Mouse (Mus musculus) cerebellum, postnatal 14 days (tissue): ENCODE results near the gene Rinl.
A peak's percentile ranks its signal among the peaks of the same experiment; 100 is the strongest.

Source experiments
- DNase-seq, 2 experiments: peaks; one replicate each; pipeline ENCODE4 v3.0.0; 2021; ENCODE audit warnings: mixed read lengths in 2 of 2

Rinl gene

DNA sequence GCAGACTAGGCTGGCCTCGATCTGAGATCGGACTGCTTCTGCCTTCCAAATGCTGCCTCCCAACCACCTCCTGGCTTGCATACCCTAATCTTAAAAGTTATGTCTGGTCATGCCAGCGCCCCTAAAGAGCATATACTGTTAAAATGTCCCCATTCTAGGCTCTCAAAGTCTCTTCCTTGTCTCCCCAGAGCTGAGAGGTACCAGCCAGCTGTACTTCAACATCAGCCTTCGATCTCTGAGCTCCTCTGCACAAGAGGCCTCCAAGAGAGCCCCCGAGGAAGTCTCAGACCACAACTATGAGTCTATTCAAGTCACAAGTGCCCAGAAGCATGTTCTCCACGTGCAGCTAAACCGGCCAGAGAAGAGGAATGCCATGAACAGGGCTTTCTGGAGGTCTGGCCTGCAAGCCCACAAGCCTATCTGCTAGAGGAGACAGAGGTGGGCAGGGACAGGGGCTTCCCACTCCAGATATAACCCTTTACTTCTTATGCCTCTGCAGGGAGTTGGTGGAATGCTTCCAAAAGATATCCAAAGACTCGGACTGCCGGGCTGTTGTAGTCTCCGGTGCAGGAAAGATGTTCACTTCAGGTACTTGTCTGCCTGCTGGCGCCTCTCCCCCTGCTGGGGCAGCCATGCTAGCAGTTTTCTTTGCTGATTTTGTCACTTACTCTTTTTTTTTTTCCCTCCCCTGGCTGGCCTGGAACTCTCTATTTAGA lies 37.1 kb downstream of the Rinl start:
- peak in 1 of 2 experiments; percentile 31 for DNase-seq

DNA sequence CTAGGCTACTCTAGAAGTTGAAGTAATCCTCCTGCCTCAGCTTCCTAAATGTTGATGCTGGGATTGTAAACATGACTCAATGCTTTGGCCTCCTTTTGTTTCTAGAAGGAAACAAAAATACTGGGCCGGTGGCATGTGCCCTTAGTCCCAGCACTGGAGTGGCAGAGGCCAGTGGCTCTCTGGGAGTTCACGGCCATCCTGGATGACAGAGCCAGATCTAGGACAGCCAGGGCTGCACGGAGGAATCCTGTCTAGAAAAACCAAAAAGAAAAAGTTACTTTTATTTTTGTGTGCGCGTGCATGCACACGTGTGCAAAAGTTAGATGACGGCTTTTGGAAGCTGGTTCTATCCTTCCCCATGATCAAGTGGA lies 37.6 kb downstream of the Rinl start:
- no peak for DNase-seq

DNA sequence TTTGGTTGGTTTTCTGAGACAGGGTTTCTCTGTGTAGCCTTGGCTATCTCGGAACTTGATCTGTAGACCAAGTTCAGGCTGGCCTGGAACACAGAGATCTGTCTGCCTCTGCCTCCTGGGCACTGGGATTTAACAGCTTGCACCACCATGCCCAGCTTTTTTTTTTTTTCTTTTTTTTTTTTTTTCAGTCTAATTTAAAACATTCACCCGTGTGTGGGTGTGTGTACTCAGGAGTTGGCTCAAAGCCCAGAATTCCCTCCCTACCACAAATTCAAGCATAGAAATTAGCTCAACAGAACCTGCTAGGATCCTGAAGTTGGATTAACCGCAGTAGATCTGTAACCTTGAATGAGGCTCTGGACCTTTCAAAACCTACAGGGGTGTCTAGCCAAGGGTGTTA lies 38.6 kb downstream of the Rinl start:
- DNase-seq, result peak; percentile 49 to 57

DNA sequence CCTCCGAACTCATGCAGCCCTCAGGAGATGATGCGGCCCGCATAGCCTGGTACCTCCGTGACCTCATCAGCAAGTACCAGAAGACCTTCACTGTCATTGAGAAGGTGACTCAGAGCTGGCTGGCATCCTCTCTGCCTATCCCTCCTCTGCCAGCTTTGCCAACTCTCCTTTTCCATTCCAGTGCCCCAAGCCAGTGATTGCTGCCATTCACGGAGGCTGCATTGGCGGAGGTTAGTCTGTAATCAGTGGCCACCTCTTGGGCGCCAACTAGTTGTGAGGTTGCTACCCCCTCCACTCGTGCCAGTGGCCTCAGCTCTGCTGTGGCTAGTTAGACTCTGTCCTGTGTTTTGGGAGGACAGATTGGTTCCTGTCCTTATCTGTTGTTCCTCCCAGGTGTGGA lies 41.1 kb downstream of the Rinl start:
- no peak for DNase-seq

DNA sequence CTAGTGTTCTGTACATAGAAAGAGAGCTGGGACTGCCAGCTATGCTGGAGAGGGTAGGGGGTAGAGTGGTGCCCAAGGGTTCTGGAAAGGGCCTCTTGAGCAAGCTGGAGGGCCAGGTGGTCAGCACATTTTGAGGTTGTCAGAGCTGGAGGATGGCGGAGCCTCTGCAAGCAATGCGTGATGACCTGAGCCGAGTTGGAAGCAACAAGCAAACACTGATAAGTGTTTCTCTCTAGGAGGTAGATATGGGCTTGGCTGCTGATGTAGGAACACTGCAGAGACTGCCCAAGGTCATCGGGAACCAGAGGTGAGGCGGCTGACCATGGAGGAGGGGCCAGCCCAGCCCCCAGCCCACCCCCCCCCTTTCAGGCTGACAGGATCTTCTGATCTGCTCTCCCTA lies 42.2 kb downstream of the Rinl start:
- no peak for DNase-seq

DNA sequence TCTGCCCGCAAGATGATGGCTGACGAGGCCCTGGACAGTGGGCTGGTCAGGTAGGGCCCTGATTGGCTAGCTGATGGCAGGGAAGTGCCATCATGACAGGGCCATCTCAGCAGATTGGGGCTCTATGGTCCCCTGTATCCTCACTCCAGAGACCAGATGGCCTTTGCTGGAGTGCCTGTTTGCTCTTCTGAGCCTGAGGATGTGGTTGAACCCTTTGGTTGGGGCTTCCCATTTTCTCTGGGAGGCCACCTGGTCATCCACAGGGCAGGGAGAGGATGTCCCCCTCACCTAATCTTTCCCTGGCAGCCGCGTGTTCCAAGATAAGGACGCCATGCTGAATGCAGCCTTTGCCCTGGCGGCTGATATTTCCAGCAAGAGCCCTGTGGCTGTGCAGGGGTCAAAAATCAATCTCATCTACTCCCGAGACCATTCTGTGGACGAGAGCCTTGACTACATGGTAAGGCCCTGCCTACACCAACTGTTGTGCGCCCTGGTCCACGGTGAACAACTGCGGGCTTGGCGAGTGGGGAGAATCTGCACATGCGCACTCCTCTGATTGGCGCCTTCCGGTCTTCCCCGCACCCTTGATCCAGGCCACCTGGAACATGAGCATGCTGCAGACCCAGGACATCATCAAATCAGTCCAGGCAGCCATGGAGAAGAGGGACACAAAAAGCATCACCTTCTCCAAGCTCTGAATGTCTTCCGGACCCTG lies 42.8 kb downstream of the Rinl start:
- no peak for DNase-seq

DNA sequence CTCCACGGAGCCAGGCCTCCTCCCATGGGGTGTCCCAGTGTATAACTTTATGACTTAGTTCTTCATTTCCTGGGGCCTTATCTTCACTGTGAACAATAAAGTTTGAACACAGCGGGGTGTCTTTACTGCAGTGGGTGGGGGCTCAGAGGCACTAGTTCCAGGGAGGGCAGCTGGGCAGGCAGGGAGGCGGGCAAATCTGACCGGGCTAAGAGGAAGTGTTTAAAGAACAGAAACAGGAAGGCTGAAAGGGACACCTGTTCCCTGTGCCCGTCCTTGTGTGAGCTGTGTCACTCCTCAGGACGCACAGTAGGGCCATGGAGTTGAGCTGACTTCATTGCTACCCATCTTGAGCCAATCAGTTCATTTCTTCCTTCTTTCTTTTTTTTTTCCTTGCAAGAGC lies 43.4 kb downstream of the Rinl start:
- no peak for DNase-seq

DNA sequence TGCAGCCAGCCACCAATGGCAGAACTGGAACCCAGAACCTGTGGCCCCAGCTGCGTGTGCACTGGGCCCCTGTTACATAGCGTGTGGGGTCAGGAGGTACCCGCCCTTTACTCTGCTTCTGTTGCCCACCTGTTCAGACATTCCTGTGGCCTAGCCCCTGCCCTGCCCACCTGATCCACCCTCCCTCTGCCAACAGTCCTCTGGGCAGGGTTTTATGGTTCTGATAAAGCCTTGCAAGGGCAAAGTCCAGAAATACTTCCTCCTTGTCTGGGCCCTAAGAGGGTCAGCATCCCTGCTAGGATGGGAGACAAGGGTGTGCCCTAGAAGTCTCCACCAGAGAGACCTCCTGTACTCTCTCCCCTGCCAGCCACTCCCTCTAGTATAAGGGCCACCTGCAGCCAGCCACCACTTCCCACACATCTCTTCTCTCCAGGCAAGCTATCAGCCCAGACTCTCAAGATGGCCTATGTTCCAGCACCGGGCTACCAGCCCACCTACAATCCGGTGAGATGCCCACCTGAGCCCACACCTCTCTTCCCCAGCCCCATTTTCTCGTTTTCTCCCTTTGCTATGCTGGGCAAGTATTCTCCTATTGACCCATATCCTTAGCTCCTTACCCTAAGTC lies 45.1 kb downstream of the Rinl start, which contains the start of gene Lgals4:
Lgals4 (plus strand) TSS at position 132 of the 625 bp plus-strand sequence.
- no peak for DNase-seq

DNA sequence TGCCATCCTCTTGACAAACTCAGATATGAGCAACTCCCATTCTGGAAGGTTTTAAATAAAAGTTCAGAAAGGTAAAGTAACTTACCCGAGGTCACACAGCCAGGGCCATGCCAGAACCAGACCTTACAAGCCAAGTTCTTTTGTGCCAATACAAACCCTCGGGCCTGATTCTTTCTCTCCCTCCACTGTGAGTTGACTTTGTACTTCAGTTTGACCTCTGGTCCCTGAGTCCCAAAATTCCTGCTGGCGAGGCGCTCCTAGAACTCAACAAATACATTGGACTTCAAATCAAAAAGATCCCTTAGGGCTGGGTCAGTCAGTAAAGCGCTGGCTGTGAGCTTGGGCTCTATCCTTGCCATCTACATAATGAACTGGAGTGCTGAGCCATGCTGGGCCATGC lies 48.2 kb downstream of the Rinl start:
- no peak for DNase-seq

DNA sequence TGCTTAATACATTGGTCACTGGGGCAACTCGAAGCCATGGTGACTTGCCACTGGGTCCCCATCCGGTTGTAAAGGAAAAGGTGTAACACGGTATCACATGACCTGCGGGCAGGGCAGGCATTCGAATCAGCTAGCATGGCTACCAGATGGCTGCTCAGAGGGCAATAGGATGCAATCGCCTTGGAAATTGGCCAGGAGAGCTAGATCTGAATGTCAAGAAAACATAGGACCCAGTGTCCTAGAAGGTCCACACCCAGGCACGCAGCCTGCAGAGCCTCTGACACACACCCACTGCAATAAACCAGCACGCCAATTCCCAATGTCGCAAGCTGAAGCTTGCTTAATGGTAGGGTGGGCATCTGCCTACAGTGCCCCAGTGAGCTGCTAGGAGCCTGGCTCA lies 49.6 kb downstream of the Rinl start:
- DNase-seq, result peak; percentile 48 to 67

DNA sequence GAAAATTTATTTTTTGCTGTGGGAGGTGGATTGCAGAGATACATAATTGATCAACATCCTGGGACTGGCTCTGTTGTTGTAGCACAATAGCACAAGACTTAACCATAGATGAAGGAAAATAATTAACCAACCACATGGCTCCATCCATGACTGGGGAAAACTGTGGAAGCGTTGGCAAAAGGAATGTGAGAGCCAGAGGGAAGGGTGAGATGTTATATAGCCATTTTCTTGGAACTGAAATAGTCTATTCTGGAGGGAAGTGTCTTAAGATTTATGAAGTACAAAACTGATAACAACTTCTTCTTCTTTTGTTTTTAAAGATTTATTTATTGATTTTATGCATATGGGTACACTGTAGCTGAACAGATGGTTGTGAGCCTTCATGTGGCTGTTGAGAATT lies 58.5 kb downstream of the Rinl start:
- no peak for DNase-seq
